In the genomic region with DNA sequence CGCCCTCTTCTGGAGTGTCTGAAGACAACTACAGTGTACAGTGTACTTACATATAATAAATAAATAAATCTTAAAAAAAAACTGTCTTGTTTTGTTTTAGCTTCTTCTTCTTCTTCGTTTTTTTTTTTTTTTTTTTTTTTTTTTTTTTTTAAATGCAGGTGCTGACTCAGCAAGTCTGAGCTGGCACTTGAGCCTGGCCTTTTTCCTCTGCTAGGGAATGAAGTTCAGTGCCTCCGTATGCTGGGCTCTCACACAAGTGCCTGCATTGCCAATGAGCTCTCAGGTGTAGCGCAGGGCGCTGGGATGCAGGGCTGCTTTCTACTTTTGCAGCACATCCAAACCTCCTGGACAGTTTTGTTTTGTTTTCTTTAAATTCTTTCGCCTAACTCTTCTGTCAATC, we compare ENCODE assay signal across 20 mouse cellular contexts. TPM values are rescaled to one million over a fixed set of nuclear protein-coding genes. Genes with fewer than 3 reads are reported as not detected.
DNase-seq lines count a peak whose midpoint lies in the region; ATAC-seq and TF ChIP-seq lines count a peak whose summit lies in the region.
"Had no signal": no experiment of that assay in that cellular context is flagged by ENCODE, and none has a peak within 500 bp of the region (broad histone marks: within the 10 kb centered on the region; RNA-seq: fewer than 3 reads in every experiment).

No protein-coding gene starts in this region.

- no peak overlapping the region for H3K9ac ChIP-seq in limb, embryonic 15.5 days
- H3K9ac ChIP-seq in ES-E14 (ENCODE audit: insufficient read depth, low read depth, low read length, poor library complexity, severe bottlenecking), result no peak overlapping the region
- H3K9ac ChIP-seq in embryonic facial prominence, embryonic 15.5 days, result no peak overlapping the region
- H3K9ac ChIP-seq: forebrain, embryonic 13.5 days had no signal

- no peak for TF ChIP-seq CTCF in gastrocnemius, adult 2 months (IDR thresholded peaks at IDR 0.05)

- no peak overlapping the region for H3K4me2 ChIP-seq in limb, embryonic 15.5 days
- no peak overlapping the region for H3K4me2 ChIP-seq in embryonic facial prominence, embryonic 15.5 days (replicated peaks)
- H3K4me2 ChIP-seq: forebrain, embryonic 13.5 days had no signal

- ATAC-seq in limb, embryonic 15.5 days (ENCODE audit: insufficient number of reproducible peaks, low FRiP score, low TSS enrichment, low read depth), result no peak
- ATAC-seq in embryonic facial prominence, embryonic 15.5 days (ENCODE audit: insufficient number of reproducible peaks, low FRiP score, low TSS enrichment, low read depth), result no peak
- ATAC-seq in cerebellum, adult (ENCODE audit: insufficient number of reproducible peaks, low FRiP score, low TSS enrichment), result no peak
- ATAC-seq: forebrain, embryonic 13.5 days; hindbrain, embryonic 16.5 days had no signal

- peaks cover 27% of the 10 kb centered on the region for H3K27me3 ChIP-seq in limb, embryonic 15.5 days
- peaks cover 90% of the 10 kb centered on the region for H3K27me3 ChIP-seq in limb, embryonic 10.5 days (ENCODE audit: low read depth, poor library complexity, severe bottlenecking)
- H3K27me3 ChIP-seq in embryonic facial prominence, embryonic 15.5 days, result peaks cover 13% of the 10 kb centered on the region

- intact Hi-C loops in gastrocnemius, adult 2 months (cut with DNase I), result no loop called here

- H3K4me1 ChIP-seq in limb, embryonic 15.5 days, result peaks cover 11% of the 10 kb centered on the region
- H3K4me1 ChIP-seq in limb, embryonic 10.5 days, result peaks cover 9% of the 10 kb centered on the region
- peaks cover 0 to 3% of the 10 kb centered on the region in 2 experiments; a peak in 1 of 4 replicates for H3K4me1 ChIP-seq in ES-E14 (ENCODE audit: control insufficient read depth in 2 of 2, insufficient read depth in 2 of 2, low read length in 2 of 2, poor library complexity in 1 of 2)
- peaks cover 15% of the 10 kb centered on the region; the same call in 1 of the 2 replicates for H3K4me1 ChIP-seq in embryonic facial prominence, embryonic 15.5 days
- H3K4me1 ChIP-seq: forebrain, embryonic 13.5 days had no signal

- H3K9me3 ChIP-seq in limb, embryonic 15.5 days, result no peaks in the 10 kb centered on the region
- H3K9me3 ChIP-seq in limb, embryonic 10.5 days (replicated peaks), result no peaks in the 10 kb centered on the region
- no peaks in the 10 kb centered on the region for H3K9me3 ChIP-seq in ES-E14 (ENCODE audit: control insufficient read depth, insufficient read depth, low read depth, low read length)
- no peaks in the 10 kb centered on the region for H3K9me3 ChIP-seq in embryonic facial prominence, embryonic 15.5 days (replicated peaks)
- H3K9me3 ChIP-seq: forebrain, embryonic 13.5 days; midbrain, embryonic 10.5 days had no signal

- H3K36me3 ChIP-seq in limb, embryonic 15.5 days, result no peaks in the 10 kb centered on the region
- H3K36me3 ChIP-seq in limb, embryonic 10.5 days, result no peaks in the 10 kb centered on the region
- no peaks in the 10 kb centered on the region for H3K36me3 ChIP-seq in ES-E14 (ENCODE audit: control insufficient read depth, insufficient read depth, low read length, poor library complexity, severe bottlenecking)
- no peaks in the 10 kb centered on the region for H3K36me3 ChIP-seq in embryonic facial prominence, embryonic 15.5 days
- H3K36me3 ChIP-seq: midbrain, embryonic 10.5 days had no signal

- in situ Hi-C loops in ES-E14 (cut with MboI; ENCODE audit: low sequenced_read_pairs in 2 of 2, unreplicated experiment in 2 of 2), result no loop called here

- DNase-seq in gastrocnemius, adult 2 months, result no peak
- DNase-seq in gastrocnemius, postnatal 4 days (ENCODE audit: low spot score in 2 of 2), result no peak
- DNase-seq in limb, embryonic 10.5 days (ENCODE audit: low spot score), result no peak
- DNase-seq in ES-E14 (ENCODE audit: low read depth, low spot score), result no peak
- DNase-seq in urinary bladder, postnatal 25 days (ENCODE audit: low spot score), result no peak
- DNase-seq: cerebellum, adult 11 months; cerebellum, postnatal 14 days; gastrocnemius, postnatal 10 days; kidney, adult 8-10 months; lung, adult 2 months; lung, postnatal 4 days; retina, postnatal 1 day; right cerebral cortex, postnatal 4 days; thymus, postnatal 25 days had no signal

- peak overlapping the region; percentile 88 for H3K27ac ChIP-seq in gastrocnemius, adult 2 months
- peak overlapping the region; percentile 75; the same call in 1 of the 2 replicates for H3K27ac ChIP-seq in limb, embryonic 15.5 days
- H3K27ac ChIP-seq in limb, embryonic 10.5 days, result no peak overlapping the region
- H3K27ac ChIP-seq in ES-E14 (ENCODE audit: insufficient read depth, low read depth, low read length, poor library complexity, severe bottlenecking), result no peak overlapping the region
- H3K27ac ChIP-seq in embryonic facial prominence, embryonic 15.5 days (replicated peaks), result peak overlapping the region; percentile 73
- H3K27ac ChIP-seq: forebrain, embryonic 13.5 days had no signal

- no peak overlapping the region for H3K4me3 ChIP-seq in gastrocnemius, adult 2 months
- H3K4me3 ChIP-seq in limb, embryonic 15.5 days, result no peak overlapping the region
- no peak overlapping the region for H3K4me3 ChIP-seq in limb, embryonic 10.5 days
- no peak overlapping the region for H3K4me3 ChIP-seq in ES-E14 (ENCODE audit: insufficient read depth in 1 of 2, low read depth in 1 of 2, low read length in 2 of 2, poor library complexity in 1 of 2, severe bottlenecking in 1 of 2)
- no peak overlapping the region for H3K4me3 ChIP-seq in embryonic facial prominence, embryonic 15.5 days (replicated peaks)
- H3K4me3 ChIP-seq: forebrain, embryonic 13.5 days; midbrain, embryonic 10.5 days had no signal

- 70% methylated on average over 6 of the region's 6 CpGs for WGBS in limb, embryonic 15.5 days
- WGBS in limb, embryonic 10.5 days, result 73% methylated on average over 6 of the region's 6 CpGs
- 48% methylated on average over 6 of the region's 6 CpGs for WGBS in embryonic facial prominence, embryonic 15.5 days

TF ChIP-seq in ES-E14, 5 proteins besides CTCF, POLR2A, EP300 and RAD21:
- TF ChIP-seq MAFK (IDR thresholded peaks at IDR 0.05; ENCODE audit: insufficient read depth, low read depth, low read length) (peak; percentile 91), CHD2 (IDR thresholded peaks at IDR 0.05; ENCODE audit: low read depth, low read length) (no peak), ZNF384 (IDR thresholded peaks at IDR 0.05; ENCODE audit: low read depth, low read length) (peak; percentile 52)
TF ChIP-seq in ES-E14: peak in this region for 2.

RNA-seq across cellular contexts. Expression of a gene that starts 53.4 kb away (rescaled TPM):
- total RNA-seq in gastrocnemius, adult 2 months (2021), result 10 to 100 TPM; 33.7 to 38.2 TPM
- total RNA-seq in gastrocnemius, postnatal 4 days (2021), result 10 to 100 TPM; 16.5 to 18.9 TPM
- 37.7 and 44.1 TPM in 2 replicates for polyA plus RNA-seq in limb, embryonic 15.5 days (2015; fragmentation: Nextera tagmentation; extraction: Ambion mirVana)
- 95.7 and 111 TPM in 2 replicates for polyA plus RNA-seq in limb, embryonic 10.5 days (2016; fragmentation: Nextera tagmentation; extraction: Ambion mirVana)
- 66.2 and 67.2 TPM in 2 replicates for total RNA-seq in ES-E14 (2012; rRNA removed)
- 37.7 and 42.7 TPM in 2 replicates for polyA plus RNA-seq in embryonic facial prominence, embryonic 15.5 days (2015; fragmentation: Nextera tagmentation; extraction: Ambion mirVana)

Comparison
In these comparisons a context has a peak if more than half of its experiments do, and no peak if none do; other contexts are left out.
1. H3K27ac ChIP-seq: peak in gastrocnemius, adult 2 months (single experiment), limb, embryonic 15.5 days (single experiment) and embryonic facial prominence, embryonic 15.5 days (single experiment); none in limb, embryonic 10.5 days (single experiment) and ES-E14 (single experiment).